Mouse (Mus musculus) heart, adult 9 months (tissue): ENCODE results near the gene Gm21985.
A peak's percentile ranks its signal among the peaks of the same experiment; 100 is the strongest.

Experiments
- DNase-seq, 2 experiments: peaks; one replicate each; pipeline ENCODE4 v3.0.0; 2022; ENCODE audit warnings: low spot score in 2 of 2

Gene Gm21985

DNA sequence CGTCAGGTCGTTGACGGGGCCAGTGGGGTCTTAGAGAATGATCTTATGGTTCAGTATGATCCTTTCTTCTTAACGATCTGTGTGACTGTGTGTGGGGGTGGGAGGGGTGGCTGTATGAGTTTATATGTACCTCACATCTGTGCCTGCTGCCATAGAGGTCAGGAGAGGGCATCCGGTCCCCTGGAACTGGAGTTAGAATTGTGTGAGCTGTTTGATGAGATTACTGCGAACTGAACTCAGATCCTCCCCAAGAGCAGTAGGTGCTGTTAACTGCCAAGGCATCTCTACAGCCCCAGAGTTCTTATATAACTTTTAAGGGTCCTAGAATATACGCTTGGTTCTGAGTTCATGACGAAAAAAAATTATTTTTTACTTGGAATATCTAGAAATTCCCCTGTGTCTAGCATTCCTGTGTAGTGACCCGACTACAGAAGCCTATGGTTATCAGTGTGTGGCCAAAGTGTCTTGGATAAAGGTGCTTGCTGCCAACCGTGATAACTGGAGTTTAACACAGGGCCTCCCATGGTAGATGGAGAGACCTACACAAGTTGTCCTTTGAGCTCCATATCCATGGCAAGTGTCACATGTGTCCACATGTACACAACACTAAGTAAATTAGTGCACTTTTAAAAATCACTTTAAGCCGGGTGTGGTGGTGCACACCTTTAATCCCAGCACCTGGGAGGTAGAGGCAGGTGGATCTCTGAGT lies 62.1 kb downstream of the Gm21985 start:
- no peak for DNase-seq

DNA sequence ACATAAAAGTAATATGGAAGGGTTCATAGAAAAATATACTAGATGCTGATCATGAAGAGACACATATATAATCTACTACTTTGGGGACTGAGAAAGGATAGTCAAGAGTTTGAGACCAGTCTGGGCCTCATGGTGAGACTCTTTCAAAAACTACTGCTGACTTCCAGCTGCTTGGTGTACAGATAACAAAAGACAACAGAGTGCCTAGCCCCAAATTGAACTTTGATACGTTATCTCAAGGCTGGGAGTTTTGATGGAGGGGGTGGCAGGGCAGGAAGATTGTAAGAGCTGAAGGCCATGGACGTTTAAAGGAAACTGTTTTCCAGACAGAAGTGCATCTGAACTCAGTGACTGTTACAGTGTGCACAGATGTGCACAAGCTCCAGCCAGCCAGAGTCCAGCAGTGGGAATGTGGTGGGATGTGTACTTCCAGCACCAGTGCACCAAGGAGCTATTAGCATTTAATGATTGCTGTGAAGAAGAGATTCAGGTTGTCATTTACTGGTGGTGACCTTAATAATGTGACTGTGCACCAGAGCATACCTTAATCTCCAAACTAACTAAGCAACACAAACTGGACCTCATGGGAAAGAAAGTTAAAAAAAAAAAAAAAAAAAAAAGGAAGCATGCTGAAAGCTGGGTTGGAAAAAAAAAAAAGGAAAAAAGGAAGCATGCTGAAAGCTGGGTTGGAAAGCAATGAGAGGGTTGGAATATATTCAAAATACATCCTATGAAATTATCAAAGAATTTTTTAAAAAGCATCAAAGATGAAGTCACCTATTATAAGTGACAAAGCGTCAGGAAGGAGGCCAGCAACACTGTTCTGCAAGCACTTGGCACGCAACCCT lies 66.2 kb downstream of the Gm21985 start:
- no peak for DNase-seq

DNA sequence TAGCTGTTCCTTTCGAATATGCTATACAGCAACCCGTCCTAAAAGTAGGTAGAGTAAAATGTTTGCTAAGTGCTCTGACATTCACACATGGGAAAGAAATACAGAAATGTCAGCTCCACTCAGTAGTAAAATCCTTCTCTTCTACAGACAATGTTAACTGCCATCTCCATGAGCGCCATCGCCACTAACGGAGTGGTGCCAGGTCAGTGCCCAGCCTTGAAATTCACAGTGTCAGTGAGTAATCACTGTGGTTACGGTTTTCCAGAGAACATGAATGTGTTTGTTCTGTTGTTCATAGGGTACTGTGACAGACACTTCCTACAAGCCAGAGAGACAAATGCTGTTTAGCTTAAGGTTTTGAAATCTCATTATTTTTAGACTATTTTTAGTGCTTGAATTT lies 71.1 kb downstream of the Gm21985 start:
- DNase-seq: no peak

DNA sequence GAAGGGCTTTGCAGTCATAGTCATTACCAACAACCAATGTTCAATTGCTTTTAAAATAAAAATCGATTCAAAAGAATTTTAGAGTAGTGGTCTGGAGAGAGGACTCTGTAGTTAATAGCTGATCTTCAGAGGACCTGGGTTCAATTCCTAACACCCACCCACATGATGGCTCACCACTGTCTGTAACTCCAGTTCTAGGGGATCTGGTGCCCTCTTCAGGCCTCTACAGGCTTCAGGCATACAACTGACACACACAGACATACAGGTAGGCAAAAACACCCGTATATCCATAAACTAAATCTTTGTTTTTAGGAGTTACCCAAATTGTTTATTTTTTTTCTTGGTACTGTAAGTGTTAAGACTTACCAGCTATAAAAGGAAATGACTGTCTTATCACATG lies 73.6 kb downstream of the Gm21985 start:
- no peak for DNase-seq

DNA sequence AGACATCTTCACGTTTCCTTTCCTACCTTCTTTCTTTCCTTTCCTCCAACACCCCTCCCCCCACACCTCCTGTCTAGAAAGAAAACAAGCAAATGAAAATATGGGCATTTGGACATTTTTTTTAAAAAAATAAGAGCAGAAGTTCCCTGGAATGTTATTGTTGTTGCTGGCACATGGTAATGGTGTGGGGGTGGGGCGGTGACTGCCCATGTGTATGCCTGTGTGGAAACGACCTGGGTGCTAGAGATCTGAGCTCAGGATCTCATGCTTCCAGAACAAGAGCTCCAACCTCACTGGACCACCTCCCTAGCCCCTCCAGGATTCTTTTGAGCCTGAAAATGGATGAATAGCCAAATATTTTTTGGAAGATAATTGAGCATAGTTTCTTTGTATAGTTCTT lies 75.0 kb downstream of the Gm21985 start:
- no peak for DNase-seq

DNA sequence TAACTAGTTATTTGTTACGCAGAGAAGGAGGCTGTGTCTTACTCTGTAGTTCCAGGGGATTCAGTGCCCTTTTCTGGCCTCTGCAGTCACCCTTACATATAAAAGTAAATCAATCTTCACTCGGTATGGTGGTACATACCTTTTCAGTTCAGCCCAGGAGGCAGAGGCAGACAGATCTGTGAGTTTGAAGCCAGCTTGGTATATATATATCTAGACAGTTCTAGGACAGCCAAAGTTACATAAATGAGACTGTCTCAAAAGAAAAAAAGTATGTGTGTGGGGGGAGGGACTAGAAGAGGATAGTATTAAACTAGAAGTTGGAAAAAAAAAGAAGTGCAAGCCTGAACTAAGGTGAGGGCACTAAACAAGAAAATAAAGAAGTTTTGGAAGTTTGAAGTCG lies 82.1 kb downstream of the Gm21985 start:
- no peak for DNase-seq

DNA sequence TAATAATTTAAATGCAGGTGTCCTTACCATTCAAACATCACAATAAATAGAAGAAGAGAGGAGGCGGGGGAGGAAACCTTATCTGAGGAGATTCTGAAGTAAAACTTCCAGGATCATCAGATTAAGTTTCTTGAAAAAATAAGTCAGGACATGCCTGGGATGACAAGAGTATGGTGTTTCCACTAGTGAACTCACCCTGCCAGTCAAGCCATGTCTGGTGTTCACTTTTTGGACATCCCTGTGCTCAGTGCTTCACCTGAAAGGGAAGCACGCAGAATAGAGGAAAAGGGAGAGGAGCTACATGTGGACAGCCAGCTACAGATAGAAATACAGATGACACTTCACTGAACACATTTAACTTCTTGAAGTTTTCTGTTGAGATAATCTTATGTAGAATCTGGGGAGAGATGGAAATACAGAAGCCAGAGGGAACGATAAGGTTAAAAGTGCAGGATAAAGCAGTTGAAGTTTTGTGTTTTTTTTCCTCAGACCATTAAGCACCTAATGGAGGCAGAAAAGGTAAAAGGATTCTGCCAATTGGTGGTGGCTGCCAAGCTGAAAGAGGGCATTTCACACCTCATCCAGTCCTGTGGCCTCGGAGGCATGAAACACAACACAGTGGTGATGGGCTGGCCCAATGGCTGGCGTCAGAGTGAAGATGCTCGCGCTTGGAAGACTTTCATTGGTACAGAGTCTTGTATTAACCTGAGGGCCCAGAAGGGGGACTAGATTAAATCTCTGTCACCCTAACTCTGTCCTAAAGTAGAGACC lies 87.8 kb downstream of the Gm21985 start:
- no peak for DNase-seq

DNA sequence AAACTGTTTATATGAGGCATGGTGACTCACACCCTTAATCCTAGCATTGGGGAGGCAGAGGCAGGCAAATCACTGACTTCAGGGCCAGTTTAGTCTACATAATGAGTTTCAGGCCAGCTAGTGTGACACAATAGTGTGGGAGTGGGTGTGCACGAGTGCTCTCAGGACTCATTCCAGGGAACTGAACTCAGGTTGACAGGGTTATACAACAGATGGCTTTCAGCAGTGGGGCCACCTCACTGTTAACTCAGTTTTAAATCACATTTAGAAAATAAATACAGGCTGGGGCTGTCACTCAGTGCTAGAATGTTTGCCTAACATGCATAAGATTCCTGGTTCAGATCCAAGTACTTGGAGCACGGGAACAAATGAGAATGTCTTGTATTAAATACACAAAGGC lies 93.5 kb downstream of the Gm21985 start:
- DNase-seq: no peak

DNA sequence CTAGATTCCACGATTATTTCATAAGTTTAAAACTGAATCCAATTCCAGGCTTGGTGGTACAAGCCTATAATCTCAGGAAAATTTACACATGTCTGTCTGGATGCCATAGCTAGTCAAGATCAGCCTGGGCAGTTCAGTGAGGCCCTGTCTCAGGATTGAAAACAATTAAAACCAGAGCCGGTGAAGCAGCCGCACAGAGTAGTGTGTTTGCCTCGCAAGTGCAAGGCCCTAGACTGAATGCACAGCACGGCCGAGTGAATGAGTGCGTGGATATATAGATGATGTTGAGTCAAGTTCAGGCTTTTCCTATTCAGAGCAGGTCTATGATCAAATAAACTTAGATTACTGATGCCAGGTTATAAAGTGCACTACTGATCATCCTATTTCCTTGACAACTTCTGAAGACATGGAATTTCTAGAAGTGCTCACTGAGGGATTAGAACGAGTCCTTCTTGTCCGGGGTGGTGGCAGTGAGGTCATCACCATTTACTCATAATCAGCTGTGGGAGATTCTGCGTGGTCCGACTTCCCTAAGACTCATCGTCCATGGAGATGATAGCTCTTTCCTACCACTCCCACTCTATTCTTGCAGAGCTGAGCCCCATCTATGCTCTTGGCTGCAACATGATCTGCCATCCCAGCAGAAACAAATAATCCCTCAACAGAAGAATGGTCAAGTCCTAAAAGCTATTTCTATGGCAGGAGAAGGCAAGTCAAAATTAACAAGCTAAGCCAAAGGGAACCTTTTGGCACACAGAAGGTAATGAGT lies 94.1 kb downstream of the Gm21985 start:
- no peak for DNase-seq

DNA sequence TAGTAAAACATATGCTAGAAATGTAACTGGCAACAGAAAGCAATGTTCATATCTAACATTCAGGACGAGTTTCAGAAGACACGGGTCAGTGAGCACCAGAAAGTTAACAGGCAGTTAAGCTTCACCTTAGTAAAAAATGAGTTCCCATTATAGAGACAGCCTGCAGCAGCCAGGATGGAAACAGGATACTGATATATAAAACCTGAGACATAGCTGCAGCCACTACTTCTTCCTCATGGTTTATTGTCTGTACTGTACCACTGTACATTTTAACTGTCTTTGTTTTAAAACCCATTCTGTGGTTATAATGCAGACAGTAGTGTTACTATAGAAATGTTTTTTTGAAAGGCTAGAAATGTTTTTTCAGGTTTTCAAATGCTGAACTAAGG lies 94.7 kb downstream of the Gm21985 start:
- DNase-seq: no peak

DNA sequence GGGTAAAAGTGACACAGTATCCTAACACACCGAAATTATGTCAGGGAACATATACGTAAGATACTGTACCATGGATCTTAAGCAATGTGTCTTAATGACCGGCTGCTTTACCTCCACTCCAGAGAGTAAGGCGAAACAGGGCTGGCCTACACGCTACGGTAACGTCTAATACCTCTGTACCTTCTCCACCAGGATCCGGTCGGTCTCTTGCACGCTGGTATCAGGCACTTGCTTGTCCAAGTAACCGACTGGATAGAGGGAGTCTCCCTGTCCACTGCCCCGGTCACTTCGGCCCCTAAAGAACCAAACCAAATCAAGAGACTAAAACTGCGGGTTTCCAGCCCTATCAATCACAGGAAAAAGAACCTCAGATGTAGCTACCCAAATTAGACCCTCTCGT lies 101.1 kb downstream of the Gm21985 start:
- DNase-seq: peak in 1 of 2 experiments; percentile 4

DNA sequence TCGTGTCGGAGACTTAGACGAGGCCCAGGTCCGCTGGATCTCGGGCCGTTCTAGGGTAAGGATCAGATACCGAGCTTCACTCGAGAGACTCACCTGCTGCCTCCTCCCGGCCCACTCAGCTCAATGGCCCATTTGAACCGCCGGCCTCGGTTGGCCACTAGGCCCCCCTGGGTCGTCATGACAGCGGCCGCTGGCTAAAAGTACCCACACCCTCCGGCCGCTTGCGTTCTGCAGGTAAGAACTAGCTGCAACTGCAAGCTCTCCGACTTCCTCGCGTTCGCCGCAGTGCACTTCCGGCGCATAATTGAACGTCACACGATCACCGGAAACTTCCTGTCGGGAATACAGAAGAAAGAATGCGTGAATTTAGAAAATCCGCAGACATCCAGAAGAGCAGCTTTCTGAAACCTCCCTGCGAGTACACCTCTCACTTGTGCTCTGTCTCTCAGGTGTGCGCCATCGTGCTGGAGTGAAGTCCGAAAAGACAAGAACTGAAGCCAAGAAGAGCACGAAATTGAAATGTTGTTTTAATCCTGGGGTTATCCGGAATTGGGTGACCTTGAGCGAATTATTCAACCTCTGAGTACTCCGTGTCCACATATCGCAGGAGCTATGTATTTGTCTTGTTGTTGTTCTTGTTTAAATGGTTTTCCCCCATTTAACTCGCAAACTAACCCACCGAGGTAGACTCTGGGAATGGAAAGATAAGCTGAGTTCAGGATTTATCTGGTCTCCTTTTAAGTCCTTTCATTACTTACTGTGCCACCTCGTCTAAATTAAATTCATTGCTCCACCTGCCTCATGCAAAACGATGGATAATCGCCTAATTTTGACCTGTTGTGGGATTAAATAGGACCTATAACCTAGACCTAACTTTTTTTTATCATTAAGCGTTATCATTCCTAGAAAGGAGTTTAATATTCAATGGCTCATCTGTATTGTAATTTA lies 101.9 kb downstream of the Gm21985 start, which contains the start of gene Emc4:
TSS of gene Emc4 (minus strand) at position 302 of the 948 bp plus-strand sequence.
- DNase-seq: peak; percentile 70 to 87

DNA sequence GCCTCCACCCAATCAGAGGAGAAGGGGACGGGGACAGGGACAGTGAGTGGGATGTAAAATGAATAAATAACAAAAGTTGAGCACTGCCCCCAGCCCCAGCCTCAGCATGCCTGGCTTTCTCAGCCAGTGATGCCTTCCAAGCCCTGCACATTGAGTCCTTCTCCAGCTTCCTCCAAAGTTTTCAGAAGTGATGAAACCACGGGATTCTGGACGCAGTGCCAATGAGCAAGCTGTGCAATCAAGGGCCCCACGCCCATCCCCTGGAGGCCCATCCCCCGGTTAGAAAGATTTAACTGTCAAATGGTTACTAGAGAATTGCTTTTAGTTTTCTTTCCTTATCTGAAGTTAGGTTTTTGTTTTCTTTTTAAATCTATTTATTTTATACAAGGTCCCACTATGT lies 103.8 kb downstream of the Gm21985 start:
- DNase-seq: peak; percentile 50 to 69

DNA sequence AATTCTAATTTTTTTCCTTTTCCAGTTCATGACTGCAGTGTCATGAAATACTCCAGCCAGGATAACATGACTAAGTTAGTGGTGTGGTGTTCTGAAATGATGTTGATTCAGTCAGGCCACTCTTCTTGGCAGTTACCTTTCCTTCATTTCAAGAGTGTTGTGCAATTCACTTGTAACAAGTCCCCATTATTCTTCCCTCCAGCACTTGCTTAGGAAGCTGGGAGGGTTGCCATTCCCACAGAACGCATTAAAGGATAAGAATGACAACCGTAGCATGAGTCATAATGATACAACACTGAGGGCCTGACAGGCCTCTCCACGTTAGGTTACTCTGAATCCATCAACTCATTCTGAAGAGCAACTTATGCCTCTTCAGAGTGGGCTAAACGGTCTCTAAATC lies 107.0 kb downstream of the Gm21985 start:
- peak; percentile 52 to 61 for DNase-seq

DNA sequence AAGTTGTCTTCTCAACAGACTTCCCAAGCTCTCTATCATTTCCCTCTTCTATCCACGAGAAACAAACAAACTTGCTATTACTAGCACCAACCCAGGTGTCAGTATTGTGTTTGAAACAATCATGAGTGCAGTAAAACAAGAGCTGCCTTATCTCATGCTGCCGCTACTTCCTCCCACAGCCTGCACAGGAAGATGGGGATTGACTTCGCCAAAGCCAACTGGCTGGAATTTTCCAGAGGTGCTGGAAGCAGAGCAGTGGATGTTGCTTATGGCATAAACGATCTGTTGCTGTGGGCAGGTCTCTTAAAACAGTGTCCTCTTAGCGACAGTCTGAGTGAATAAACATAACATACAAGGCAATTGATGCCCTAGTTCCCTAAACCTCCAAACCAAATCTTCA lies 108.5 kb downstream of the Gm21985 start:
- DNase-seq: peak; percentile 51 to 70

DNA sequence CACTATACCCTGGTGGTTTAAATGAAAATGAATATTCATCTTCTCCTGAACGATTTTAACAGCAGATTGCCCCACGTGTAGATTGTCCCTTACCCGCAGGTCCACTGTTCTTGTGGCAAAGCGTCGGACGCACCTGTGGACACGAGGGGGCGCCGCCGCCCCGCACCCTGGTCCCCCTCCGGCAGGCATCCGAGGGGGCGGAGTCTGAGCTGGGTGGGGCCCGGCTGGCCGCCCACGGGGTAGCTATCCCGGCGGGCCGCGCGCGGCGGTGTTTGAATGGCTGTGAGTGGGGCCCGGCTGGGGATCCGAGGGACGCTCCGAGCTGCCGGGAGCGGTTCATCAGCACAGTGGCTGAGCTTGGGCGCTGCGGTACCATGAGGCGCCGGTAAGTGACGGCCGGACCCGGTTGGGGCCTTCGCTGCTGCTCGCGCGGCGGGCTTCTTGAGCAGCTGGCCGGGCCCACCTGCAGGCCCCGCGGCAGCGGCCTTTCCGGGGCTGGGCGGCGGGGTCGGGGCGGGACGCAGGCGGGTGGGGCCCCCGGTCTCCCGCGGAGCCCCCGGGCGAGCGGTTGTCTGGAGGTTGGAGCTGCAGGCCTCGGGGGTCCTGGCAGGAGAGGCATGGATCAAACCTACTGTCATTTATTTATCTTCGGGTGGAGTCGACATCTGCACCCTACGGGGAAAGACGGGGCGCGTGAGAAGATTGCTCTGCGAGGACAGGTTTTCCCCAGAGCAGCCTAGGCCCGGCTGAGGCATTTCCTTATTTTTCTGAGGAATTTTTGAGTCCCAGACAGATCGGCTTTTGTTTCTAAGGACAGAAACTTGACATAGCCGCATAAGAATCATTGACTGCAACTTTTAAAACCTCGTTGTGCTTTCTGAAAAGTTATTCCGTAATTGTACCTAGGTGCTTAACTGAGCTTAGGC lies 113.1 kb downstream of the Gm21985 start, which contains the start of gene Katnbl1:
TSS of gene Katnbl1 (plus strand) at position 239 of the 926 bp plus-strand sequence.
- peak; percentile 90 to 91 for DNase-seq

DNA sequence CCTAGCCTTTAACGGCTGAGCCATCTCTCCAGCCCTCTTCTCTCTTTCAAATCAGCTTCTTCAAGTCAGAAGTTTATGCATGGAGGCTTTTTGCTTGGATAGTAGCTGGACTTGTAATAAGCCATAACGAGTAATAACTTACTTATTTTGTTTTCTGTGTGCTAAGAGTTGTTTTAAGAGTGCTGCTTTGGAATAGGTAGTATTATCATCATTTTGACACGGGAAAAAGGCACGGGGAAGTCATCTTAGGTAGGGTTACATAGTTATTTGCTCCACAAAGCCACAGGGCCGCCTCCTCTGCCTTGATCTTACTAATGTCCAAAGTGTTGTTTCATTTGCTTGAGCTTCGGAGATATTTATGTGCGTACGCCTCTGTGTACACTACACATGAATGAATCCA lies 114.0 kb downstream of the Gm21985 start:
- DNase-seq: no peak

DNA sequence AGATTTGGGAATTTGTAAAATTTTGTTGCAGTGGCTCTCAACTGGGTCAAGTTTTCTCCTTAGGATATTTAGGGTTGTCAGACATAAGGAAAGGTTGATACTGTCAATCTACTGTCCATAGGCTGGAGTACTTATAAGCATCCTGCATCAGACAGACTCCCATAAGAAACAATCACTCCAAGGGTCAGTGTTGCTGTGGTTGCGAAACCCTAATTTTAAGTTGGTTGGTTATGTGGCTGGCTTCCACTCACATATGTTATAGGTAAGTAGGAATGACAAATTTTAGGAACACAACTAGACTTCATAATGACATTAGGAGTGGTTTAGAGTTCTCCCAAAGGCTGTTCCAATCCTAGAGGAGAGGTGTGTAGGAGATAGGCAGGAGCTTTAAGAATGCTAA lies 115.1 kb downstream of the Gm21985 start:
- DNase-seq: no peak

DNA sequence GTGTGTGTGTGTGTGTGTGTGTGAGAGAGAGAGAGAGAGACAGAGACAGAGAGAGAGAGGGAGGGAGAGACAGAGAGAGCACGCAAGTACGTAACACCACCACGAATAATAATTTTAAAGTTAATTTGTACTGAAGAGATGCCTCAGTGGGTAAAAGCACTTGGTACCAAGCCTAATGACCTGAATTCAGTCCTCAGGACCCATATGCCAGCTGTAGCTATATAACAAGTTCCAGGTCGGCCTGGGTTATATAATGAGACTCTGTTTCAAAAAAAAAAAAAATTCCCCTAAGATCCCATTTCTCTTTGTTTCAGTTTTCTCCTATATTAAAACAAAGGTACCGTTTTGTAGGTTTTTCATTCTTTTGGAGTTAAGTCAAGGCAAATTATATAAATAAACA lies 124.7 kb downstream of the Gm21985 start:
- no peak for DNase-seq
